Mouse (Mus musculus) E14TG2a.4 (cell line): Measurements from ENCODE around the gene Psmg1.
"Not testable (repeated sequence)": the region's sequence is repeated elsewhere in the genome, so short reads cannot be mapped to it uniquely, and the experiment has no call there.

ENCODE experiments used
- CTCF ChIP-seq: conservative IDR thresholded peaks from 2 replicates; pipeline ENCODE4 v1.5.1; 2014; ENCODE audit warnings: low read length
- NANOG ChIP-seq: IDR thresholded peaks from 2 replicates; pipeline ENCODE4 v1.6.1; 2014; ENCODE audit warnings: borderline replicate concordance, low read length, mixed read lengths
- POU5F1 ChIP-seq: IDR thresholded peaks from 2 replicates; pipeline ENCODE4 v1.6.1; 2014; ENCODE audit warnings: low read length, borderline replicate concordance

- not testable (repeated sequence) for TF ChIP-seq CTCF, NANOG, POU5F1
These were observed 3.8 kb upstream of the Psmg1 start for GRCm38 (mm10) chr16:95994576-95994975.
